Mouse (Mus musculus) frontal cortex, postnatal 25 days (tissue): ENCODE data around the gene Zmat5.
A peak's percentile ranks its signal among the peaks of the same experiment; 100 is the strongest.

Experiments
- DNase-seq, 2 experiments: peaks; one replicate each; pipeline ENCODE4 v3.0.0; 2022; ENCODE audit warnings: low spot score in 2 of 2

Gene Zmat5

DNA sequence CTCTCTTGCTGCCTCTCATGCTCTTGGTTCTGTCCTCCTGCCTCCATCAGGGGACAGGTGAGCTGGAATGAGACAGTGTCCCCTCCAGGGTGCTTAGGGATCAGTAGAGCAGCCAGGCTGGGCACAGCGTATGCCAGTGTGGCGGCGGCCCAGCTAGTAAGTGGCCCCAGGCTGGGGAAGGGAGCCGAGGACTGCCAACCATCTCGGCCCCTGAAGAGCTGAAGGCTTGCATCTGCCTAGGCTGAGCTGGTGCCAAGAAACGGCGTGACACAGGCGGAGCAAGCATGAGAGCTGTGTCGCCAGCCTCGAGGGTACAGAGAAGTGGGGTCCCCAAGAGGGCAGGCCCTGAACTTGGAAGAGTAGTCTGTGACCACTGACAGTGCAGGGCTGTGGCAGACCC, 33.2 kb downstream of the Zmat5 start:
- no peak for DNase-seq

DNA sequence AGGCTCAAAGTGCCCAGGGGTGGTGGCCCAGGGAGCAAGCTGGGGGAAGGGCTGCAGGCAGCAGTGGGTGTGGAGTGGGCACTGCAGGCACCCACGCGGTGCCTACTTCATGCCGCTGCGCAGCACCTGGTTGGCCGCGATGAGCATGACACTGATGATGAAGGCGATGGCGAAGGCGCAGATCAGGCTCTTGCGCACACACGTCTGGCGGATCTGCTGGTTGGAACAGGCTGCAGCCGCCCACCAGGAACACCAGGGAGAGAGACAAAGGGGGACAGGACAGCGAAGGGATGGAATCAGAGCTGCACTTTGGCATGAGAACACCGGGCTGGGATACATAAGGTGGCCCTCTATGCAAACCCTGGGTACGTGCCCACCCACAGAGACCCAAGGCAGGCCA, 34.2 kb downstream of the Zmat5 start:
- no peak for DNase-seq

DNA sequence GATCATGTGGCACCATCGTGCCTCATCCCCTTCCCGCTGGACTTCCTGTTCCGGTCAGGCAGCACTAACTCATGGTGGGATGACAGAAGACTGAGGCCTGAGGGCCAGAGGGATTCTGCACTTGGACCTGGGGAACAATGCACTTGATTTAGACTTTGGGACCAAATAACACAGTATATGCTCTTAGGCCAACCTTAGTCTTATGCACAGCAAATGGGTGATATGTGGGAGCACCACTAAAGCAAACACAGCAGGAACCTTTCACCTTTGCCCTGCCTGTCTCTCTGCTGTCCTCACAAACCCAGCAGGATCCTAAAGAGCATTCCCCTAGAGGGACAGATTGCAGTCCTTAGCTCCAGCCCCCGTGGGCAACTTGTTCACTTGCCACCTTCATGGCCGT, 36.3 kb downstream of the Zmat5 start:
- DNase-seq: no peak

DNA sequence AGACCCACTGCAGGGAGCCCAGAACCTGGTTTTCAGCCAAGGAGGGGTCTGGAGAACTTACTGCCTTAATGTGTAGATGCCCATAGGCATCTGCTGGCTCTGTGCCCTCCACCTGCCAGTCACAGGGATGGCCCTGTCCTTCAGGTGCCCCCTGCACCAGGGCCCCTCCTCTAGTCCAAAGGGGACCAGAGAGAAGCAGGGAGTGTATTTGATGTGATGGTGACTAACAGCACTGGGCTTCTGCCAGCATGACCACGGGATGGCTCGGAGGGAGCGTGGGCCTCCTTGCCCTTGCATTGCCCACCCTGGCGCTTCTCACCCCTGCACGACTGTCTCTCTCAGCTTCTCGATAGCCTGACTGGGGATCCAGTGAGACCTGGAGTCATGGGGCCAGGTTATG, 40.2 kb downstream of the Zmat5 start:
- DNase-seq: no peak

DNA sequence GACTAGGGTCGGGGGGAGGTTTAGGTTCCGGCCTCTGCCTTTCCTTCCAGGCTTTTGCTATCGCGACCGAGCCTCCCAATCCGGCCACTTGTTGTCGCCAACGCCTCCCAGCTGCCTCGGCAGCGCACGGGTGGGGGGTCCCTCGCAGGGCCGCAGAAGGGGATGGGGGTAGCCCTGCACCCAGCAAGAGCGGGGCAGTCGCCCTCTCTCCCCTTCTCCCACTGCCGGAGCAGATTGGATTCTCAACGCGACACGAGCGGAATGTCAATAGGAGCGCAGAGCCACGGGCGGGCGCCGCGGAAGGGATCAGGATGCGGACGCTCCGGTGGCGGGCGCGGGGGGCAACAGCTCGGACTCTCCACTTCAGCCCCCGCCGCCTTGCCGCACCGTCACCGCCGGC, 41.5 kb downstream of the Zmat5 start:
- DNase-seq: no peak

DNA sequence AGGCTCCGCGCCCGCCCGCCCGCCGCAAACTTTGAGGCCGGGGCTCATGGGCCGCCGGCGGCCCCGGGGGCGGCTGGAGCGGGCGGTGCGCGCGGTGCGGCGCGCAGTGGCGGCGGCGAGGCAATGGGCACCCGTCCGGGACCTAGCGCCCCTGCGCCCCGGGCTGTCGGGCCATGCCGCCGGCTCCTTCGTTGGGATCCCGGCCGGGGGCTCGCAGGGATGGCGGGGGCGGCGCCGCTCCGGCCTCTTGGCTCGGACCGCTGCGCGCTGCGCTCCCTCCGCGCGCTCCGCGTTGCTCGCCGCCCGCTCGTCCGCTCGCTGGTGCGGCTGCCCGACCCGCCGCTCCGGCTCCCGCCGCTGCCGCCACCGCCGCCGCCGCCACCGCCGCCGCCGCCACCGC, 42.3 kb downstream of the Zmat5 start, which contains the start of gene Cabp7:
Cabp7 (minus strand) TSS at position 46 of the 400 bp plus-strand sequence.
- no peak for DNase-seq

DNA sequence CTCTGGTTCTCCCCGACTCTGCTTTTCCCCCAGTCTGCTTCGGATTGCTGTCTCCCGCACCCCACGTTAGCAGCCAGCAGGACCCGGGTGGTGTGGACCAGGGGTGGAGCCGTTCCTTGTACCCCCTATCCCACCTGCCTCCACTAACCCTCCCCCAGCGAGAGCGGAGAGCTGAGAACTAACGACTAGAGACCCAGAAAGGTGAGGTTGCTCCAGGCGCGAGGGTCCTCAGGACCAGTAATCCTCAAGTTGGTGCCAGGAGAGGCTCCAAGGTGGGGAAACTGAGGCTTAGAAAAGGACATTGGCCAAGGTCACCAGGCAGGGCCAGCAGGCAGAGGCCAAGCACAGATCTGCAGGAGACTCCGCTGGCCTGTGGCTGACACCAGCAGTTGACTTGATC, 42.8 kb downstream of the Zmat5 start:
- no peak for DNase-seq

DNA sequence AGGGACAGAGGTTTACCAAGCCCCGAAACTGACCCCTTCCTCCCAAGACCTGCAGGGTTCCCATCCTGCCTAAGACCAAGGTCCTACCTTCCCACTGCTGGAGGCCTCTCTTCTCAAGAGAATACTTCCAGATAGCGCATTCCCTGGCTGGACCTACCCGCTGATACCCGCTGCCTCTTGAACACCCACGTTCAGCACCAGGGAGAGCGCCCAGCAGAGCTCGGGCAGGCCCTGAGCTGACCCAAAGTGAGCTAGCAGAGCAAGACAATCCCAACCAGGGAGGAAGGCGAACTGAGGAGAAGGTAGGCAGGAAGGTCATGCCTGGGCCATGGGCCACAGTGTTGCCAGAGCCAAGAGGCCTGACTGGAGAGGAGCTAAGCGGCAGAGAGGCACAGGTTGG, 45.8 kb downstream of the Zmat5 start:
- no peak for DNase-seq

DNA sequence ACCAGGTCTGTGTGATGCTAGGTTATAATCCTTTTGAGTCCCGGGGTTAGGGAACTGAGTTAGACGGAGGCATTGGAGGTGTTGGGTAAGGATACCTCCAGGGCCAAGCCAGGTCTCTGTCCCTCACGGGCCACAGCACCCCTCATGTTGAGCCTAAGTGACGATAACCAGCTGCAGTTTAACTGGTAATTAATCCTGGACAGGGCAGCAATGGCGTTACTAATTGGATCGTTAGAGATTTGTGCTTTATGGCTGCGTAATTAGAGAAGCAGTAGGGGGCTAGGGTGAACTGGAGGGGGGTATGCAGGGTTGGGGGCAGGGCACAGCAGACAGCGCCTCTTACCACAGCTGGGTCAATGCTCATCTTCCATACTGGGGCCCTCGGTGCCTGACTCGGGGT, 48.4 kb downstream of the Zmat5 start:
- DNase-seq: no peak

DNA sequence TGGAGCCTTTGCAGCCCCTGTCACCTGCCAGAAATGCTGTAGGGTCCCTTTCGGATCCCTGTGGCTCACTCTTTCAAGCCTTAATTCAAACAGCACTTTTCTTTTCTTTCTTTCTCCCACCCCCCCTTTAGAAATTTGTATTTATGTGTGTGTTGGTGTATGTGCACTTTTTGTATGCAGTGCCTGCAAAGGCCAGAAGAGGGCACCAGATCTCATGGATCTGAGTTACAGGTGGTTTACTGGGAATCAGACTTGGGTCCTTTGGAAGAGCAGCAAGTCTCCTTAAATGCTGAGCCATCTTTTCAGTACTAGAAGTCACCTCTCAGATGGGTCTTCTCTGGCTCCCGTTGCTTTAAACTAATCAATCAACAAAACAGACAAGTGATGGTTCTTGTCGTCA, 49.6 kb downstream of the Zmat5 start:
- DNase-seq: no peak

DNA sequence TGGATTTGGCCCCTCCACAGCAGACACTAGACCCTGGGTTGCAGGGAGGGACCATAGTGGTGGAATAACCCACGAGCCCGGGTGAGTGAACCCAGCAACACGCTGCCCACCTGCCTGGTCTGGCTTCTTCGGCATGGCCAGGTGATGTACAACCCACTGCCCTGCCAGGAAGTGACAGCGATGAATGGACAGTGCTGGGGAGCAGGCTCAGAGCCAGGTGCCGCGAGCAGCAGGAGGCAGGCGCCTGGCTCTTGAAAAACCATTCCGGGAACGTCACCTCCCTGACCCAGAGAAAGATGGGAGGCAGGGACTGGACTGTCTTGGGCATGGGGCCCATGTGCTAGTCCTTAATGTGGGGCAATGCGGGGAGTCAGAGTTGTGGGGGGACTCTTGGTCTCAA, 50.4 kb downstream of the Zmat5 start:
- no peak for DNase-seq

DNA sequence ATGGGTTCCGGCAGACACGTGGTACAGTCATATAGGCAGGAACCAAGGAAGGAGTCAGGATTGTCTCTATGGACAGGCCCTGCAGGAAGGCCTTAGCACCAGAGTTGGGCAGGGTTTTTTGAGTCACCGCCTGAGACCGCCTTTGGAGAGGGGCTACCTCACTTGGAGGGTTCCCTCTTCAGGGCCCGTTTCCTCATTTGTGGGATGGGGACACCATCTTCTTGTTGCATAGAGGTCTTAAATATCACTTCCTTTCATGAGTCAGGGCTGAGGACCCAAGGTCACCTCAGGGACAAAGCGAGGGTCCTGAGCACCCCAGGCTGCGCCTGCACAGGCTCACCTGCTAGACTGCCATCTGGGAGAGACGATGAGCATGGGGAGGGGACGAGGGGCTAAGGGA, 52.0 kb downstream of the Zmat5 start:
- no peak for DNase-seq

DNA sequence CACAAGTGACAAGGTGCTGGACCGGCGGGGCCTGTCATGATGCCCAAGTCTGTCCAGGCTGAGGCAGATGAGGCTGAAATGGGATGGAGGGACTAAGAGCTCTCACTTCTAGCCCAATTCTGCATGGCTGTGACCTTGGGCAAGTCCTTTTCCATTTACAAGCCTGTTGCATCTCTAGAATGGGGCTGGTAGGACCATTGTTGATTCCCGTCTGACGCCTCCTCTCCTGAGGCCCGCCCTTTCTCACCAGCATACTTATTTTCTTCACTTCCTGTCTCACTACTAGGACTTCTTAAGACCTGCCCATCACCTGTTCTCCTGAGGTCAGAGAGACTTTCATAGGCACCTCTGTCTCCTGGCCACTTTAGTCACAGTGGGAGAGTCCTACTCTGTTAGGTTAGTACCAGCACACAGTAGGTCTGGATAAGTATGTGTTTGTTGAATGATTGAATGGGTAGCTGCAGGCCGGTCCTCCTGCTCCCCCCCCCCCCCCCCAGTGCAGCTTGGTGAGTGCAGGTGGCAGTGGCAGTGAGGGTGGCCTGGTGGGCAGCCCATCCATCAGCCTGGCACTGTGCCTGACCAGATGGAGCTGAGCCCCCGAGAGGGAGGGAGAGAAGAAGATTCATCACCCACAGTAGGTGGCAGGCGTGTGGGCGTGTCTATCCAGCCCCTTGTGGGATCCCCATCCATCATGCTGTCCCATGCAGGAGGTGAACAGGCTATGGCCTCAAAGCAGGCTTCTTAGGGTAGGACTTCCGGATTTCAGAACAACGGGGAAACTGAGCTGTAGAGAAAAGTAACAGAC, 52.7 kb downstream of the Zmat5 start:
- DNase-seq: no peak

DNA sequence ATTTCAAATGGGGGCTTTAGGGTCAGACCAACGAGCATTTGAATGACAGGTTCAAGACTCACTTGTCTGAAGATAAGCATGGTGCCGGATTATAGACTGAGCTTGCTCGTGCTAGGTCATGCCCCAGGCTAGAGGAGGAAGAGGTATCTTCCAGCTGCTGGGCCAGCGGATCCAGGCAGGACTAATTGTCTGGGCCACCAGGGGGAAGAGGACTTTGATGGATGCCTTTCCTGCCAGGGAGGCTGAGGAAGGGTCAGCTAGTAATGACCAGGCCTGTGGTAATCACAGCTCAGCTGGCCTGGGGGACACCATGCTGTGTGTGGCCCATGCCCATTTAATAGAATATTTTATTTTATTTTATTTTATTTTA, 53.3 kb downstream of the Zmat5 start:
- no peak for DNase-seq

DNA sequence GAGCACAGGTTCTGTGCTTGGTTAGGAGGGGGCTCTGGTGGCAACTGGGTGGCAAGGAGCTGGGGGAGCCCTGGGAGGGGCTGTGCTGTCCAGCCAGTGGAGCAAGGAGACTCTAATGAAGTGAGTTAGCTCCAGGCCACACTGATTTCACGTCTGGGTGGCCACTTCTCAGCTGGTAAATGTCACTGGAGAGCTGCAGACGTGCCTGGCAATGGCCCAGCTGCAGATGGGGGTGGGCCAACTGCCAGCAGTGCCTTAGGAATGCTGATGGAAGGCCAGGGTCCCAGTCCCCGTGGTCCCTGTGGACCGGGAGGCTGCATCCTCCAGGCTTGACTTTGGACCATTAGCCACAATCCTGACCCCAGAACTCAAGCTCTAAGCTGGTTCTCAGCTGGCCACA, 56.0 kb downstream of the Zmat5 start:
- DNase-seq: no peak

DNA sequence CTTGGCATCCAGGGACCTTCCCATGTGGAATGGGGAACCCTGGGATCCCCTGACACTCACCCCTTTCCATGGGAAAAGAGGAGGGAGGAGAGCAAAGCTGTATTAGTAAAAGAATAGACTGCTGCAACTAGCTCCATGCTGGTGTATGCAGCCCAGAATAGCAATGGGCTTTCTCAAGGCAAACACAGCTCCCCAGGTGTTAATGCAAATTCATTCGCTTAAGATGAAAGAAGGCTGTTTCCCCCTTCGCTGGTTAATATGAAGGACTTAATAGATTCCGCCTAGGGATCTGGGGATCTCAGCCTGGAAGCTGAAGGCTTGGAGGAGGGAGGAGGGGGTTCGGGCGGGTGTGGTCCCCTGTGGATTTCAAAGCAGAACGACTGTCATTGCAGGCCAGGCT, 57.5 kb downstream of the Zmat5 start:
- no peak for DNase-seq

DNA sequence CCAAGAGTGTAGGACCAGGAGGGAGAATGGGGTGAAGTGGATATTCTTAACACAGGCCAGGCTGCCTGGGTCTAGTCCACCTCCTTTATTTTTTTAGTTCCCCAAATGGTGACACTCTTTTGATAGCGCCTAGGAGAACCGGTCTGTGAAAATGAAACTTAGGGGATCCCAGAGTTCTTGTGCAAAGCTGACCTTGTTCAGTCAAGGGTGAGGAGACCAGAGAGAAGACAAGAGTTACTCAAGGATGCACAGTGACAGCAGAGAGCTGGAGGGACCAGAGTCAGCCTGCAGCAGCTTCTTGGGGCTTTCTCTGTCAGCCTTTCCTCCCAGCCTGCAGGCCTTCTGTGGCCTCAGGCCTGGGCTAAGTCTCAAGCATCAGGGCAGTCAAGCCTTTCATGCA, 58.0 kb downstream of the Zmat5 start:
- DNase-seq: no peak

DNA sequence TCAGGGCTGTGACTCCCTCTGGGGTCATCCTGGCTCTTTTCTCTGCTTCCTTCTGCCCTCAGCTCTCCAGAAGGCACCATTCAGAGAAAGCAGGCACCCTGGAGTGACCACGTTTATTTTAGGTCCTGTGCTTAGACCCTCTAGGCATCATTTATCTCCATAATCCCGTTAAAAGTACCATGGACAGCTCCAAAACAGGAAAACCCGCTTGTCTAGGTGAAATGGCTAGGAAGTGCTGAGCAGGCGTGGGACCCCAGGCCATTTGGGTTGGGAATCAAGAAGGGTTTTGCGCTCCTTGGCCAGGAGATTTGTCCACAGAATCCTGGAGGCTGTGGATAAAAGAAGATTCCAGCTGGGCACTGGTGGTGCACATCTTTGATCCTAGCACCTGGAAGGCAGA, 59.2 kb downstream of the Zmat5 start:
- DNase-seq: no peak

DNA sequence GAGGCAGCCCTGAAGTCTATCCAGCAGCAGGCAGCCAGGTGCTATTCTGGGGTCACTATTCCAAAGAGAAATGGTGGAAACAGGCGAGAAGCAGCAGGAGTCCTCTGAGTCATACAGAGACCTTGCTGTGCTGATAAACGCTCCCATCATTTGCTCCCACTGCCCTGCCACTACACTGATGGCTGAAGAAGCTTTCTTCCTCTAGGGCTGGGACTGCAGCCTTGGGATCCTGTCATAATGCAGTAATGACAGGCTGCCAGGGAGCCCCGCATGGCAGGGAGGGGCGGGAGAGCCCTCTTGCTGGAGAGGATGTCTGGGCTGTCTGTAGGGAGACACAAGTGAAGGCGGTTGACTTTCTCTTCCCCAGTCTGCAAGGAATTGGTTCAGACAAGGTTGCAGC, 60.0 kb downstream of the Zmat5 start:
- DNase-seq: no peak

DNA sequence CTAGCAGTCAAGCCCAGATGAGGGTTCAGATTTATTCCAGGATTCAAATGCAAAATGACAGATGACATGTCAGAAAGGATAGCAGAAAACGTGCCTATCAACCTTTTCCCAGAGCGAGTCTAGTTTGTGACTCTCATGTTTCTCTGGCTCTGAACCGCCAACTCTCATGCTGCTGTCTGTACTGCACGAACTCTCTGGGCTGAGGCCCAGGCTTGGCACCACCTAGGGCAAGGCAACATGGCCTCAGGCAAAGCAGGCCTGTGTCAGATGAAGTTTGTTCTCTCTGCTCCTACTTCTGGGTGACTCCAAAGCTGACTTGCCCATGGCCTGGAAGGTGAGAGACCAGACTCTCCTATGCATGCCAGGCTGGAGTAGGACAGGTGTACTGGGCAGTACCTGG, 63.9 kb downstream of the Zmat5 start:
- no peak for DNase-seq

DNA sequence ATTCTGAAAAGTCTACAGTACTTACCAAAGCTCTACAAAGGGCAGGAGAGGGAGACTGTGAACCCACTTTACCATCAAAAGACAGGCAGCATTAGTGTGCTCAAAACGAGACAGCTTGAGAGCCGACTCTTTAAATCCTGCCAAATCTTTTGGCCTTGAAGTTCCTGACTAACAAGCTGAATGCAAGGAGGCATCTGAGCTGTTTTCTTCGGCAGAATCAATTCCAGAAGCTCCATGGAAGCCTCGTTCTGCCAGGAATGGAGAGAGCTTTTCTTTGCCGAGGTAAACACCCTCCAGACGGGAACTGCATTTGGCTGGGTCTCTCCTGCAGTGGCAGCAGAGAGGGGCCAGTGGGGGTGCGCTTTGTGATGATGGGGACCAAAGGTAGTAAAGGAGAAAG, 64.8 kb downstream of the Zmat5 start:
- no peak for DNase-seq

DNA sequence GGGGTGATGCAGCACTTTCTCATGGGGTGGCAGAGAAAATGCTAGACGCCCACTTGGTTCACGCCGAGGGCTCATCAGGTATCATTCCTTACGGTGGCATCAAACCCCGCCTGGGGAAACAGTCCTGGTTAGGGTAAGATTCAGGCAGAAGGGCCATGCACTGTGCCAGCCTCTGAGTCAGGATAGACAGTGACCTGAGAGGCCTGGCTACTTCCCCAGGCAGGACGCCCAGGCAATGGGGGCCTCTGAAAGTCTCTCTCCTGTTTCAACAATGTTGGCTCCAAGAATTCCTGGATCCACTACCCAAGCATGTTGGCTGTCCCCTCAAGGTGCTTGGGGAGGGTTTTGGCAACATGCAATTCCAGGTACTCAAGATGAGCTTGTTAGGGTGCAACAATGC, 65.4 kb downstream of the Zmat5 start:
- DNase-seq: no peak

DNA sequence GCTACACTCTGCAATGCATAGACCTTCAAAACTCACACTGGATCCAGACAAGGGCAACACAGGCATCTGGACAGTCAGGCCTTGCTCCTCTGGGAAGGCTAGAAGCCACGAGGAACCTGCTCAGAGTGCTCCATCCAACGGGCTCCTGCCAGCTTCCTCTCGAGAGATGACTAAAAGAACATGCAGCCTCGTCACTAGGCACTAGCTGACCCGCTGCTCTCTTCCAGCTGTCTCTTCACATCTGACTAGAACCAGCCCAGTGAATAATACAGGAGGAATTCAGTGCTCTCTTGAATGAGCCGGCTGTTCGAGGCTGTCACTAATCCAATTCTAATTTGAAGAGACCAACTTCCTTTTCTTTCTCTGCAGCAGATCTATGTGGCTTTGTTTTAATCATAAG, 67.3 kb downstream of the Zmat5 start:
- no peak for DNase-seq

DNA sequence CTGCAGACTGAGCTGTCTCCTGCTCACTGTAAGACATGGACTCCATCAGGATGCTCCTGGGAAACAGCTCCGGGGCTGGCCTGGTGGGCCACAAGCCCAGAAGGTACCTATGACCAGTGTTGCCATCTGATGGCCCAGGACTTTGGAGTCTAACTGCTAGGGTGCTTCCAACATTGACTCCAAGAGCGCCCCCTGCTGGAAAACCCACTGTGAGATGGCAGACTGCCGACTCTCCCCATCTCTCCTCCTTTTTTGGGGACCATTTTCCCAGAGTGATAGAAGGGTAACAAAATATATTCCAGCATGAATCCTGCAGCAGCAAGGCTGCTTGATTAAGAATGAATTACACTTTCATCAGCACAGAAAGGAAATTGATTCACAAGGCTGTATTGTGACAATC, 68.4 kb downstream of the Zmat5 start:
- peak; percentile 46 to 54 for DNase-seq
